Mouse (Mus musculus) left cerebral cortex, adult 2 months (tissue): ENCODE data around the gene Enpp6. TPM values are rescaled to one million over a fixed set of nuclear protein-coding genes. Genes with fewer than 3 reads are reported as not detected.
A peak's percentile ranks its signal among the peaks of the same experiment; 100 is the strongest.

Experiments
- DNase-seq, 2 experiments: peaks; one replicate each; pipeline ENCODE4 v3.0.0; 2021 to 2022; ENCODE audit warnings: low spot score in 2 of 2, mixed read lengths in 1 of 2; ENCODE audit errors: extremely low spot score in 1 of 2
- H3K27ac ChIP-seq: fragments of 200-600 bp; 2 replicates; pipeline ENCODE4 v1.8.1; 2022
- H3K4me3 ChIP-seq: fragments of 200-600 bp; 2 replicates; pipeline ENCODE4 v1.8.1; 2022
- CTCF ChIP-seq: fragments of 200-600 bp; IDR thresholded peaks from 2 replicates; pipeline ENCODE4 v1.8.1; 2022; ENCODE audit warnings: antibody characterized with exemption, mild to moderate bottlenecking, moderate library complexity
- intact Hi-C: fragments of 180-260 bp; cut with DNase I; formaldehyde crosslinking; loops from one replicate; pipeline ENCODE4 v1.15.1; 2025
- total RNA-seq, 2 experiments: library from RNA; stranded (reverse); gene quantifications; 2 replicates each; pipeline ENCODE4 v1.2.3; 2021

Gene Enpp6
- total RNA-seq, 2 experiments from 2014 or later = 3.1 to 4.5 TPM

DNA sequence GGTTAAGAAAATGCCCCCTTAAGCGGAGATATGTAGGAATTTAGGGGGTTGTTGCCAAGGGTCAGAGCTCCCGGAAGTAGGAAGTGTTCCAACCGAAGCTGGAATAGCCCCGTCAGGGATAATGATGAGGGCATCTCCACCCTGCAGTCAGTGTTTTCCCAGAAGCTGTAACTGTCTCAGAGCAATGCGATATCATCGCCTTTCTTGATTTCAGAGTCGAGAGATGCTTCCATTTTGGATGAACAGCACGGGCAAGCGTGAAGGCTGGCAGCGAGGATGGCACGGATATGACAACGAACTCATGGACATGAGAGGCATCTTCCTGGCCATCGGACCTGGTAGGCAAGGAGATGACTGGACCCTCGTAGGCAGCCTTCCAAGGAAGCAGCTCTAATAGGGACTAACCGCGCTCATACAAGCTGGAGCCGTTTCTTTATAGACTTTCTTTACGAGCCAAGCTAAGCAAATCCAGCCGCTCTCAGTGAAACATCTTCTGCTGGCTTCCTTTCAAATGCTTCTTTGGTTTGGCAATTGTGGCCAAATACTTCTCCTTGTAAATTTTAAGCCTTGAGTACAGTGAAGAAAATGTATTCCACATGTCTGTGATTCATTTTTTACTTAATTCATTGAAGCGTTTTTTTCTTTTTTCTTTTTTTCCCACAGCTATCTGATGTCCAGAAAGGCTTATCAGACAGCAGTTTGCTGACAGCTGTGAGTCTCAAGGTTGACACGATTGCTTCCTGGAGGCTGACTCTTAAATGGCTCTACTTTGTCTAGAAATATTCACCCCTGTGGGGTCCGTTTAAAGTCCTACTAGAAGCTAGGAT, 95.7 kb downstream of the Enpp6 start:
- DNase-seq = peak in 1 of 2 experiments; percentile 12
- TF ChIP-seq CTCF = no peak
- H3K4me3 ChIP-seq = peak overlapping the region; percentile 21
- intact Hi-C loops = no loop called here
- no peak overlapping the region for H3K27ac ChIP-seq

DNA sequence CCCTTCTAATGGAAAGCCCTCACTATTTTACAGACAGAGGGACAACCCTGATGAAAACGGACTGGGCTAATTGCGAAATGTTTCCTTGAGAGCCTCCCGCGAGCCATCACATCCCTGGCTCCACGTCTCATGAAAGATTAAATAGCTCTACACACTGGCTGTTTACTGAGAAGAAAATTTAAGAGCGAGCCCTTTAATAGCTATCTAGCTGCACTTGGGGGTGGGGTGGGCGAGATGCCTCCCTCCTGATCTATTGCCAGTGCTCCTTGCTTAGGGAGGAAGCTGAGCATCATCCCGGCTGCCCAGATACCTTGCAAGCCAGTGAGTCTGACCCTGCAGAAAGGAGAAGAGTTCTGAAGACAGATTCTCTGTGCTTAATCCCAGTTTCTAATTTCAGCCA, 103.3 kb downstream of the Enpp6 start:
- intact Hi-C loops = no loop called here
- Histone ChIP-seq H3K27ac (no peak overlapping the region), H3K4me3 (no peak overlapping the region)
- DNase-seq = no peak
- no peak for TF ChIP-seq CTCF

DNA sequence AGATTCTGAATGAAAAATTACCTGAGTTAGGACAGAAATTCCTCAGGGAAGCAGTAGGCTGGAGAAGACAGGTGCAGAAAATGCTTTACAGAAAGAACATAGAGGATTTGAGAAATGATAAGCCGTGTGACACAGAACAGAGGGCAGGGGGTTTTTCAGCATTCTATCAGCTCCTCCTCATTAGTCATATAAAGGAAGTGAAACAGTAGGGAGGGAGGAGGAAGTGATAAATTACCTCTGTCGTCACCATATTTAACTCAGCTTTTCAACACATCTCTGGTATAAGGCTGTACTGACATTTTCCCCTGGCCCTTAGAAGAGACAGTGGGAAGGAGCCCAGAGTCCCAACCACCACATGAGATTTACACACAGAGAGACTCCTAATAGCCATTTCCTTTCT, 118.9 kb downstream of the Enpp6 start:
- H3K4me3 ChIP-seq = no peak overlapping the region
- TF ChIP-seq CTCF = no peak
- no peak overlapping the region for H3K27ac ChIP-seq
- DNase-seq = no peak
- intact Hi-C loops = no loop called here

DNA sequence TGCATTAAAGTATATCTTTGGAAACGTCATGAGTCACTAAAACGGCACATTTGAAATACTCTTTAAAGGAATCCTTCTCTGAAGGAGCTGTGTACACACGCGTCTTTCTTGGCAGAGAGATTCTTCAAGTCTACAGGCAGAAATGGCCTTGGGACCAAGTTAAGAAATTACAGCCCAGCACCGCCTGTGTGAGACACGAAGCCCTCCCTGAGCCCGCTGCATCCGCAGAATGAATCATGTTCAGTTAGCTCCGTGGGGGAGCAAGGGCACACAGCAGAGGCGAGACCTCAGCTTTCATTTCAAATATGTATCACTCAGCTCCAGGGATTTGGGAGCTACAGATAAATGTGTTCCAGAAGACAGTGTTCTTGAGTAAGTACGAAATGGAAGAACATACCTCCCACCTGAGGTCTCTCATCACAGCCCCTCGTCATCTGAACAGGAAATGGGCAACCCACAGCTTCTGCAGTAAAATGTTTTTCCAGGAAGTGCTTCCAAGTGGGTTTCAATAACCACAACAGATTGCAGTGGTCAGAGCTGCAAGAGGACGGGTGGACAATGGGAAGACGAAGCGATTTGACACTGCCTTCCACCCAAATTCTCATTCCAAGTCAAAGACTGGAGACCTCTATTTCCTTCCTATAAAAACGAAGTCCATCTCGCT, 127.6 kb downstream of the Enpp6 start:
- H3K27ac ChIP-seq = no peak overlapping the region
- no peak for DNase-seq
- intact Hi-C loops = no loop called here
- no peak for TF ChIP-seq CTCF
- H3K4me3 ChIP-seq = no peak overlapping the region

DNA sequence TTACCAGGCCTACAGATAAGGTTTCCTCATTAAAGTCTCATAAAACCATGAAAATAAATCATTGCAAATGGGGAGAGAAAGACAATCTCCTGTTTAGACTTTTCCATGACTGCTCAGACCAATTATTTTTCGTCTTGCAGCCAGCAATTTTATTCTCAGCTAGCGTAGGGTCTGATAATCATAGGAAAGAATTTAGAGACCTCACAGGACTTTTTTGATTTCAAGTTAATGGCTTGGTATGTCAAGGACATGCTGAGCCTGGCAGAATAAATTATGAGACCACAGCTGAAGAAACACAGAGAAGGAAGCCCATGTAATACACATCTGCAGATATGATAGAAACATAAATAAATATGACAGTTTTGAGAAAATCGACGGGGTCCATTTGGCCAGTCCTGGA, 130.6 kb downstream of the Enpp6 start:
- Histone ChIP-seq H3K4me3 (no peak overlapping the region), H3K27ac (no peak overlapping the region)
- intact Hi-C loops = no loop called here
- no peak for TF ChIP-seq CTCF
- no peak for DNase-seq

DNA sequence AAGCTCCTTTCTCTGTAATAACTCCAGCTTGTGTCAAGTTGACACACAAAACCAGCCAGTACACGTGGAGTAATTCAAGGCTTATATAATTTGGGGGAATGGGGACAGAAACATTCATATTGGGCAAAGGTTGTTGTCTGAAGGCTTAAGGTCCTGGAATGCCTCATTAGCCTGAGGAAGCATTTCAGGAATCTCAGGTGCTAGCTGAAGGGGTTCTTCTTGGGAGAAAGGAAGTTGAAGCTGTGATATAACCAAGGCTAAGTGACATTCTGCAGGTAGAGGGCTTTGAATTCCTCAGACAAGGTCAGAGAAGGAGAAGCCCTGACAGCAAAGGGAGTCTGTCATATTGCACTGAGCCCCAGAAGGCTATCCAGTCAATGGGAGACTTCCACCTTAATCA, 133.2 kb downstream of the Enpp6 start:
- DNase-seq = no peak
- Histone ChIP-seq H3K27ac (no peak overlapping the region), H3K4me3 (no peak overlapping the region)
- intact Hi-C loops = no loop called here
- TF ChIP-seq CTCF = no peak

DNA sequence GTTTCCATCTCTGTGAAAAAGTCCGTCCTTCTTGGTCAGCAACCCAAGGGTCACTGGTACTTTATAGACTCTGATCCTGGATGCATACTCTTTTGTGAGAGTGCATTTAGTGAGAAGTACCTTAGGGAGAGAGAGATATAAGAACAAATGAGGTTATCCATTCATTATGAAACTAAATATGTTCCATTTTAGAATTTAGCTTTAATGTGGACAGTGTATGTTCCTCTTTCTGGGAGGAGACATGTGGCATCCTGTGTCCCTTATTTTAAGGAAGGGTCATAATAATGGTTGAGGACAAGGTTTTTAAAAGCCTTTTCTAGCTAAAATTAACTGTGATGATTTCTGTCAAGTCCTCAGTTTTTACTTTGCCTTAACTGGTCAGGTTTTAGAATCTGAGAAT, 142.2 kb downstream of the Enpp6 start:
- TF ChIP-seq CTCF = no peak
- no peak for DNase-seq
- no peak overlapping the region for H3K4me3 ChIP-seq
- intact Hi-C loops = no loop called here
- H3K27ac ChIP-seq = no peak overlapping the region

DNA sequence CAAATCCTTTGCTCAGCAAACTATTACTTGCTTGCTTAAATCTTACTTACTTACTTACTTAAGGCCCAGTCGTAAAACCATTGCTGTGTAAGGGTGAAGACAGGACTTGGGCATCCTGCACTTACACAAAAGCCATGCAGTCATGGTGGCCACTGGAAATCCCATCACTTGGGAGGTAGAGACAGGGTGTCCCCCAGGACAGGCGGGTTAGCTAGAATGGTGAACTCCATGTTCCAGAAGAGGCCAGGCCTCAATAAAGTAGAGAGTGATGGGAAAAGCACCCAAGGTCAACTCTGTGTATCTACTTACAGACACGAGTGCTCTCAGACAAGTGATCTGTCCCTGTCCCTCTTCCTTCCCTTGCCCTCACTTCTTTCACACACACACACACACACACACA, 146.7 kb downstream of the Enpp6 start:
- no peak for TF ChIP-seq CTCF
- no peak overlapping the region for H3K4me3 ChIP-seq
- no peak overlapping the region for H3K27ac ChIP-seq
- intact Hi-C loops = no loop called here
- no peak for DNase-seq

DNA sequence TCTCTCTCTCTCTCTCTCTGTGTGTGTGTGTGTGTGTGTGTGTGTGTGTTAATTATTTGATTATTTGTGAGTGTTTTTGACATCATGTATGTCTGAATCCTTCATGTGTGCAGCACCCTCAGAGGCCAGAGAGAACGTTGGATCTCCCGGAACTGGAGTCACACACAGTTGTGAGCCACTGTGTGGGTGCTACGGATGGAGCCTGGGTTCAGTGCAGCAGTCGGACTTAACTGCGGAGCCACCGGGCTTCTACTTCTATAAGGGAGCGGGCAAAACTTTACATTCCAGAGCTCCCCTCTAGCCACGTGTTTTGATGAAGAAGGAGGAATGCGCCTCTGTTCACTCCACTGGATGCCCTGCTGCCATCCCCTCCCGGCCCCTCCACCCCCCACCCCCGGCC, 148.0 kb downstream of the Enpp6 start:
- Histone ChIP-seq H3K4me3 (no peak overlapping the region), H3K27ac (no peak overlapping the region)
- TF ChIP-seq CTCF = no peak
- DNase-seq = no peak
- intact Hi-C loops = no loop called here

DNA sequence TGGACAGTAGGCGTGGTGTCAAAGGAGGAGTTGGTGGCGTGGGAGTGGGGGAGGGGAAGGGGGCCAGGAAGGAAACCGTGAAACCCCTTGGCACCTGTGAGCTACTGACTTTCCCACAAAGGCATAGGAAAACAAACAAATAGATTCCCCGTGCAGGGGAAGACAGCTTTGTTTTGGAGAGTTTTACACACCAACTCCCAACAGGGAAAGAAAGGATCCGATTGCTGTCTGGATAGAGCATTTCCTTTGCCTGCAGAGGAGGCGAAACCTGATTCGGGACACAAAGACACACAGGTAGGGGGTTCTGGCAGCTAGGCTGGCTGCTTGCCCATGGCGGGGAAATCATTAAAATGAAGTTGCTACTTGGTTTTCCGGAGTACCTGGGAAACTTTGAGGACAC, 148.9 kb downstream of the Enpp6 start:
- intact Hi-C loops = no loop called here
- no peak for TF ChIP-seq CTCF
- Histone ChIP-seq H3K4me3 (no peak overlapping the region), H3K27ac (no peak overlapping the region)
- no peak for DNase-seq

DNA sequence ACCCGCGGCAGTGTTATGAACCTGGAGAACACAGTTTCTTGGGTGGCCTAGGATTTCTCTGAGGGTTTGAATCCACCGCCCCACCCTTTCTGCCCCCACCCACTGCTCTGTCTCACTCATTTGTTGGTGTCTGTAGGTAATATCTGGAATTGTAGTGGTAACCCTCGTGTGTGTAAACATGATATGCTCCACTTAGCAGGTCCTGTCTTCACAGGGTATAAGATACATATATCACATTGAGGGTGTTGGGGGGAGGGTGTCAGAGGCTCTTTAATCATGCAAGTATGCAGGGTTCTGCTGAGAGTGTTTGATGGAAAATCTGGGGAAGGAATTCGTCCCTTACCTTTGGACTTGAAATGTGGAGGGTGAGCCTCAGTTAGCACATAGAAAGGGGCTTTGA, 149.4 kb downstream of the Enpp6 start:
- no peak for TF ChIP-seq CTCF
- intact Hi-C loops = no loop called here

DNA sequence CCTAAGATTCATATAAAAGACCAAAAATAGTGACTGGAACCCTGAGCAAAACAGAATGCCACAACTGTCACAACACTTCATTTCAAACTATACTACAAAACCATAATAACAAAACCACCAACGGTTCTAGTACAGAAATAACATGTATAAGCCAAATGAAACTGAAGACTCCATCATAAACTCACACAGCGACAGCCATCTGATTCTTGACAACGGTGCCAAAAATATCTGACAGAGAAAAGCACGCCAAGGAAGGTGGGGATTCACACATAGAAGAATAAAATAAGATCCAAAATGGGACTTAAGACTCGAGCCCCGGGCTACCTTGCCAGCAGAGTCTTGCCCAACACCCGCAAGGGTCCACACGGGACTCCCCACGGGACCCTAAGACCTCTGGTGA, 158.6 kb downstream of the Enpp6 start:
- Histone ChIP-seq H3K4me3 (no peak overlapping the region), H3K27ac (no peak overlapping the region)
- intact Hi-C loops = no loop called here
- TF ChIP-seq CTCF = no peak
- no peak for DNase-seq

More for the DNA sequence above, 149.4 kb downstream of the Enpp6 start:
- no peak overlapping the region for H3K27ac ChIP-seq
- H3K4me3 ChIP-seq = no peak overlapping the region
- DNase-seq = no peak

Other genes with a start within 250 kb of the Enpp6 start
- 10 to 100 TPM; 70.7 to 79.6 TPM for gene Irf2, start 247.2 kb upstream of the Enpp6 start, total RNA-seq